Mouse (Mus musculus) layer of hippocampus, adult 9-10 months (tissue): ENCODE measurements around the gene Arl4c.

ENCODE experiments used
- DNase-seq: peaks from one replicate; pipeline ENCODE4 v3.0.0; 2022; ENCODE audit warnings: low spot score

The Arl4c gene

DNA sequence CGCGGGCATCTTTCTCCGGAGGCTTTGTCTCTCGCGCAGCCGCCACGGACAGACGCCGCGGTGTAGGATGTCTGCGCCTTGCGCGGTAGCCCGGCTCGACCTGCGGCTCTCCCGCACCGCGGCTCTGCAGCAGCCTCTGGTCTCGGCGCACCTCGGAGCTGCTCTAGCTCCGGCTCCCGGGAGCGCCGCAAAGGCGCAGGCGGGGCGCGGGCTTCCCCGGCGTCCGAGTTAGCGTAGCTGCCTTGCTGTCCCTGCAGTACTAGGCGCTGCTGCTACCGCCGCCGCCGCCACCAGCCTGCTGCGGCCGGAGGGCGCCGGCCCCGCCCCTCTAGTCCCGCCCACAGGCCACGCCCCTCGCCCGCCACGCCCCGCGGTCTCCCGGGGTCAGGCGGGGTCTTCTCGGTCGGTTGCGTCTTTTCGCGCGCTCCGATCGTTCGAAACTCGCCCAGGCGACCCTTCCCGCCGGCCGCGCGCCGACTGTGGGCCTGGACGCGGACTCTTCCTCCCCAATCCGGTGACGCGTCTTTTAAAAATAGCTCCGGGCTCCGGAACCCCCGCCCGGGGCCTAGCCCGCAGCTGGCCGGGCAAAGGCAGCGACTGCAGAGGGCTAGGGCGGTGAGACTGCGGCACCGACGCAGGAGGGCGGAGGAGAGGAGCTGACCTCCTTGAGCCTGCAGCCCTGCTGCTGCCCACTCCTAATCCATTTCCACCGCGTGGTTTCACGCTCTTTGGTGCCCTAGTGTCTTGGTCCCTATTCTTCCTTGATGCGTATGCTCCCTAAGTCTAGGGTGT is at the start of gene Arl4c:
Gene Arl4c (minus strand): TSS at position 352 of the 792 bp plus-strand sequence.
- DNase-seq = no peak

DNA sequence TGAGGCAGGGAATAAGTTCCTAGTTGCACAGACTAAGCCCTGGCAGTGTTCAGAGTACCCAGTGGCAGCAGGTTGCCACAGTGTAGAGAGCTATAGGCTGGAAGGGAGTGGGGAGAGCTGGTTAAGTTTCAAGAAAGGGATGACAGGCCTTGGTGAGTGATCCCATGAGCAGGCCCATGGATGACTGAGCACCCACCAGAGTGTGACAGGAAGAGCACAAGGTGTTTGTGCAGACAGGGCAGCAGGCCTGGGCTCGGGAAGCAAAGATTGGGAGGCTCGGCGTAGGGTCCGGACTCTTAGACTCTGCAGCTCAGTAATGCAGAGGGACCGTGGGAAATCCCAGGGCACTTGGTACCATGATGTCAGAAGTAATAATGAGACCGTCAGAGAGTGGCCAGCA is 49.3 kb upstream of the Arl4c start:
- no peak for DNase-seq

GRCm38 (mm10) chr1:88750576-88750975 is 48.6 kb upstream of the Arl4c start:
- no peak for DNase-seq

DNA sequence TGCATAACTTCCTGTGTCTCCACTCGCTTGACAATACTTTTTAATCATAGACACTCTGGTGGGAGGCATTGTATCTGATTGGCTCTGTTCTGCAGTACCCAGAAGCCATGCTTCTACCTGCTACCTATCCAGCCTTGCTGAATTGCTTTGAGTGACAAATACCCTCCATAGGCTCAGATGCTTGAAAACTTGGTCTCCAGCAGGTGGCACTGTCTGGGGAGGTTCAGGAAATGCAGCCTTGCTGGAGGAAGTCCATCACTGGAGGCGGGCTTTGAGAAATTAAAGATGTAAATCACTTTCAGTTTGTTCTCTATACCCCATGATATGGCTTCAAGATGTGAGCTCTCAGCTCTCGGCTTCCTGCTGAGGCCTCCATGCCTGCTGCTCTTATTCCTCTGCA is 48.1 kb upstream of the Arl4c start:
- no peak for DNase-seq

DNA sequence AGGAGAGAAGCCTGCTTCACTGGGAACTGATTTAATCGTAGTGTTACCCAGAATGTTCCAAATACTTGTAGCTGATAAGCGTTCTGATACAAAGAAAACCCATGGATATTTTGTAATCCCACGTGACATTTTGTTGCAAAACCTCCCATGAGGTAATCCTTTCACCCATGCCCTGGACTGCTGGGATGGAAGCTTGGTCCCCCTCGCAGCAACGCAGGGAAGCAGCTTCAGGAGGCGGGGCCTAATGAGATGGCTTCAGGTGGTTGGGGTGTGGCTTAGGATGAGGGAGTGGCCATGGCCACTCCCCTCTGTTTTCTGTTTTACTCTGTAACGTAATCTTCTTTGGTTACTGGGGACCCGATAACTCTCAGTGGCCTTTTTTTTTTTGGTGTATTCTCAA is 47.1 kb upstream of the Arl4c start:
- DNase-seq = no peak

GRCm38 (mm10) chr1:88745256-88745655 is 43.2 kb upstream of the Arl4c start:
- DNase-seq = peak; percentile 84

DNA sequence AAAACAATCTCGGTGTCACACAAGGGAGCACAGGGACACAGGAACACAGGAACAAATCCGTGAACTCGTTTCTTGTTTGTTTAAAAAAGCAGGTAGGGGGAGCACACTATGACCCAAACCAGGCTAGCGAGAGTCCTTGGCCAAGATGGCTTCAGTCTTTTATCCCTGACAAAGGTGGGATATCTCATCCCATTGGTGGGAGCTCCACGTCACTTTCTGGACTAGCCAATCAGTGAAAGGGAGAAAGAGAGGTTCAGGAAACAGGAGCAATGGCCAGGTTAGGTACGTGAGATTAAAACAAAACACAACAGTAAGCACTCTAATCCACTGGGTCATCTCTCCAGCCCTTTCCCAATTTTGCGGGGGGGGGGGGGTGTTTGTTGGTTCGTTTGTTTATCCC is 42.2 kb upstream of the Arl4c start:
- DNase-seq = no peak

DNA sequence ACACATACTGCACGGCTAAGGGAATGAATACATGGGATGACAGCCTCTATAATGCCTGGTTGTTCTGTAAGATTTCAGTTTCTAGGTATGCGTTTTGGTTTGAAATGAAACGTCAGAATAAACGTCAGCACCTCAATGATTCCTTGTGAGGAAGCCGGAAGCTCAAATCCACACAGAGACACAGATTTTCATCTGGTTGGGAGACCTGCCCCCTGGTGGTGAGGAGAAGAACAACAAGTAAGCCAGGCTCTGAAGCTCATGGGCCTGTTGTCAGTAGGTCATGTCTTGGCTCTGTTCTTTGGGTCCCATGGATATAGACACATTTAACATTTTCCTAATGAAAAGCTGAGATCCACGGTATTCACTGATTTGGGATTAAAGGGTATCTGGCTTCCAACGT is 40.4 kb upstream of the Arl4c start:
- DNase-seq = no peak

DNA sequence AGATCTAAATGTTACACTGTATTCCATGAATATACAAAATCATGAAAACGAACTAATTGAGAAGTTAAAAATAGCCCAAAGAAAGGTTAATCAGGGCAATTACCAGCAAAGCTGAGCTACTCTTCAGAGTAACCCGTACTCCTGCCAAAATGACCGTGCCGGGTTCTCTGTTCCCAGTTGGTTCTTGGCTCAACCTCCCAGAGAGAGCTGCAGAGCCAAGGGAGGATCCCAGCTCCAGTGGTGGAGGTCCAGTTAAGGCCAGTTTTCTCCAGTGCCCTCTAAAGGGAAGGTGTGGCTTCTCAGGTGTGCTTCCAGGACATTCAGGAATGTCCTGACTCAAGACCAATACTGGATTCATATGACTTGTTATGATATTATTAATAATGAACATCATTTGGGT is 37.5 kb upstream of the Arl4c start:
- no peak for DNase-seq

DNA sequence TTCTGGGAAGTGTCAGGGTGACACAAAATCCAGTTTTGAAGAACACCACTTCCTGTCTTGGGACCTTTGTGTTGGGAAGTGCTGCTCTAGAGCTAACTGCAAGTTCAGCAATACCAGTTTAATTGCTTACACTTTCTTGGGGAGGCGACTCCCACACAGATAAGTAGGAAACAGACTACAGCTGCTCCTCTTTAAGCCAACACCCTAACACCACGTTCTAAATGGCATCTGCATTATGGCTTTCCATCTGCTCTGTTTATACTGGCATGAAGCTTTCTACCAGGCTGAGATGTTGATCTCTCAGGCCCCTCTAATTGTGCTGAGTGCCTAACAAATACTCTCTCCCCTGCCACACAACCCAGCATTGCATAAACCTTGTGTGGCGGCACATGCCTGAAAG is 36.9 kb upstream of the Arl4c start:
- no peak for DNase-seq

- no peak for DNase-seq
These were observed 27.5 kb upstream of the Arl4c start for GRCm38 (mm10) chr1:88729496-88729895.

GRCm38 (mm10) chr1:88727369-88727768 is 25.3 kb upstream of the Arl4c start:
- no peak for DNase-seq

DNA sequence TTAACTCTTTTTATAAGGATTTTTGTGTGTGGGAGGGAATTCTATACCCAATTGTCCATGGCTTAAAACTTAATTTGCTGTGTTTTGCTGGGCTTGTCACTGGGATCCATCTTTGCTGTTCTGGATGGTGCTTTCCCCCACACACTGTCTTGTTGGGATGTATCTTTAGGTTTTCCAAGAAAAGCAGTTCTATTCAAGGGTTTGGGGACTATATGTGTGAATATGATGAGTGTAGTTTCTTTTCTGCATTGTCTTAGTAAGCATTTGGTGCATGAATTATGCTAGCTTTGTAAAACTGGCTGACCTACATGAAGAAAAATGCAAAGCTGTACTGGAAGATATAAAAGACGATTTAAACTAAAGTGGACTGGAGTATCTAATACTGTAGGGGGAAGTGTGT is 23.7 kb upstream of the Arl4c start:
- no peak for DNase-seq

GRCm38 (mm10) chr1:88720626-88721229 is 18.7 kb upstream of the Arl4c start:
- DNase-seq = no peak

- no peak for DNase-seq
These were observed 16.5 kb upstream of the Arl4c start for GRCm38 (mm10) chr1:88718563-88718962.

DNA sequence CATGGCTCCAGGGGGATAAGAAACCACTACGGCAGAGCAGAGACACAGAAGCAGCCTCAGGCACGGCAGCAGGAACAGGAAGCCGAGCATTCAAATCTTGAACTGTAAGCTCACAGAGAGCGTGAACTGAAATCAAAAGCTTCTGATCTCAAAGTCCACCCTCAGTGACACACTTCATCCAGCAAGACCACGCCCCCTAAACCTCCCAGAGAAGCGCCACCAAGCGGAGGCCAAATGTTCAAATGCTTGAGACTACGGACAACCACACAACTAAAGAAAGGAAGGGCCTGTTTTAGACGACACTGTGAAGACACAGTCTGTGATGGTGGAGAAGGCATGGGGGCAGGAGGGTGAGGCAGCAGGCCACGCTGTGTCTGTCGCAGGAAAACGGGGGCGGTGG is 15.7 kb upstream of the Arl4c start:
- DNase-seq = no peak

DNA sequence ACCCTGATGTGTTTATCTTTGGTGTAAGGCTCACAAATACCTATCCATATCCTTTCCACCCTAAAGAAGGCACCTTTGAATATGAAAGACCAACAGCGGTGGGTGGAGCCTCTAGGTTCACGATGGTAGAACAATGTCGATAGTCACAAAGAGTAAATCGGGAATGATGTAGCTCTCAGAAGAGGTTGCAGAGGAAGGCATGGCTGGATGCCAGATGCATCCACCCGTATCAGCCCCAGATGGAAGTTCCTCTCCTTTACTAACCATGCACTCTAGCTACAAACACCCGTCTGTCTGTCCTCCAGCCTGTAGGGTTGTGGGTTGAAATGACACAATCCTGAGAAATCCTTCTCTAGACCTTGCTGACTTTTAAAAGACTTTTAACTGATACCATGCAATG is 10.0 kb upstream of the Arl4c start:
- no peak for DNase-seq

DNA sequence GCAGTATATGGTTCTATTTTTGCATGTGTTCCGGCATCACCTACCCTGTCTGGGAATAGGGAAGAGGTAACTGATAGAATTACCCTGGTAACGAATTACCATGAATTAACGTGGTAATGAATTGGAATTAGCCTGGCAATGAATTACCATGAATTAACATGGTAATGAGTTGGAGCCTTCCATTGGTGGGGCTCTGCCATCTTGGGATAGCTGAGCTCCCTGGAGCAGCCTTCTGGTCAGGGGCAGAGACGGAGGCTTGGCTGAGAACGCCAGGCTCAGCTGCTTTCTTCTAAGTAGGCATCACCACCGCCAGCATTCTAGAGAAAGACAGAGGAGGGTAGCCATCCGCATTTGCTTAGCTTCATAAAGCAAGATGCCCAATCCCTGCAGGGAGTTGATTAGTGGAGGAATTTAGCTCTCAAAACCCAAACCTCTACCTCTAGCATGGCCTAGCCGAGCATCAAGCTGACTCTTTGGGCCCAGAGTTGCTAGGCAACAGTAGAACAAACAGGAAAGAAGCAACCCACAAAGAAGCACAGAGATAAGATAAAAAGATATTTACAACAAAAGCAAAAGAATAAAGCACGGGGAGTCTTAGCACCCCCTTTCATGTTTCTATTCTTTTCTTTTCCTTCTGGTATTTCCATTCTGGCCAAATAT is 6.8 kb upstream of the Arl4c start:
- no peak for DNase-seq

DNA sequence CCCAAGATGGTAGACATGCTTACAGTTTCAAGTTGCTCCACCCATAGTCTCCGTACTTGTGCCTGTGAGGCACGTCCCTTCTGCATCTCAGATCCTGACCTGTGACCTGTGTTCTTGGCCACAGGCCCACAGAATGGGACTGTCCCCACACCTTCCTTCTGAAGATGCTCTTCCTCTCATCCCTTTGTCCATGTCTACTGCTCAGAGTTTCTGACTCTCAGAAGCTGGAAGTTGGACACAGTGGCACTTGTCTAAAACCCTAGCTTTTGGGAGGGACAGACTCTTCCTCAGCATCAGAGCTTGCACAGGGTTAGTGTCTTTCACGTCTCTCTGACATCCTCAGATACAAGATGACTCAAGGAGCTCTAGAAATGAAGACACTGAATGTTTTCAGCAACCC is 6.2 kb upstream of the Arl4c start:
- DNase-seq = no peak

GRCm38 (mm10) chr1:88707536-88707935 is 5.5 kb upstream of the Arl4c start:
- DNase-seq = no peak

- peak; percentile 91 for DNase-seq
These were observed 3.8 kb upstream of the Arl4c start for GRCm38 (mm10) chr1:88705799-88706198.

DNA sequence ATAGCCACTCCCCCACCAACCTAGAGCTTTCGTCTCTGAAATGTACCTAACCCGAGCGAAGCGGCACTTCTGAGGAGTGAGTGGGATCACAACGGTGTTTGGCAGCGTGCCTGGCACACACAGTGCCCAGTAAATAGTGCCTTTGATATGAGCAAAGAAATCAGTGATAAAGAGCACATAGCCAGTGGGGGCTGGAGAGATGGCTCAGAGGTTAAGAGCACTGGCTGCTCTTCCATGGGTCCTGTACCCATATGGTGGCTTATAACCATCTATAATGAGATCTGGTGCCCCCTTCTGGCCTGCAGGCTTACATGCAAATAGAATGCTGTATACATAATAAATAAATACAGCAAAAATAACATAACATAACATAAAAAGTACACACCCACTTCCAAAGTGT is 3.0 kb upstream of the Arl4c start:
- DNase-seq = no peak
